Mouse (Mus musculus): ENCODE measurements around the gene Ccdc167. TPM values are rescaled to one million over a fixed set of nuclear protein-coding genes. Genes with fewer than 3 reads are reported as not detected.

Ccdc167 gene
- 1 to 10 TPM; 5.0 to 6.6 TPM for total RNA-seq (2021)
- long read RNA-seq, experiment 1, transcript Ccdc167-202 (4 exons, 1,397 nt), result major isoform, 13 of 13 reads
- long read RNA-seq, experiment 1, partial matches to known transcripts, result 0 of 13 reads
- long read RNA-seq, experiment 1, other reads (novel, unspliced or antisense), result 0 of 13 reads
- long read RNA-seq, experiment 2, full-length matches to known transcripts, result 5 of 6 reads
- long read RNA-seq, experiment 2, partial matches to known transcripts, result 0 of 6 reads
- long read RNA-seq, experiment 2, other reads (novel, unspliced or antisense), result 1 of 6 reads

DNA sequence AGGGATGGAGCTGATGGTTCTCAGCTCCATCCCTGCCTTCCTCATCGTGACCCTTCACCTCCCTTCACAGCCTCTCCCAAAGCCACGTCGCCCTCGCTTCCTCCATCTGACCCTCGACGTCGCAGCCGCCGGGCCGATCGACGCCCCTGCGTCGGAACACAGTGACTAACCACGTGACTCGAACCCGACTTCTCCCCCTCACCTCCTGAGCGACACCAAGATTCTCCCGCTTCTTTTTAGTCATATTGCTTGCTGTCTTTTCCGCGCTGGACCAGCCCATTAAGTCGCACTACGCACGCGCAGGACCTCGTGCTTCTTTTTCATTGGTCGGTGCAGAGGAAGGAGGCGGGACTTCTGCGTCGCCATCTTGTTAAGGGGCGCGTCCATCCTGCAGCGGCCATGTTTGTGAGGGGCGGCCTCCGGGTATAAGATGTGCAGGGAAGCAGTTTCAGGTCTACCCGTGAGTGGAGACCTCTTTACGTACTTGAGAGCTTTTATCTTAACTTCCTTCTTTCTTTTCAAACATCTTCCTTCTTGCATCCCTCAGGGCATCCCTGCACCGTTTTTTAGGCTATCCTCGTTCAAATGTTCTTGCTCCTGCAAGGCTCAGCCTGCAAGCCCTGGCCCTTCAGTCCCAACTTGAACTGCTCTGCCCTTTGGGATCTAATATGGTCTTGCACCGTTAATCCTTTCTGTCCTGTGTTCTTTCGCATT lies at the start of gene Ccdc167:
Ccdc167 (minus strand) TSS at position 313 of the 714 bp plus-strand sequence.
- DNase-seq, result peak; percentile 93

DNA sequence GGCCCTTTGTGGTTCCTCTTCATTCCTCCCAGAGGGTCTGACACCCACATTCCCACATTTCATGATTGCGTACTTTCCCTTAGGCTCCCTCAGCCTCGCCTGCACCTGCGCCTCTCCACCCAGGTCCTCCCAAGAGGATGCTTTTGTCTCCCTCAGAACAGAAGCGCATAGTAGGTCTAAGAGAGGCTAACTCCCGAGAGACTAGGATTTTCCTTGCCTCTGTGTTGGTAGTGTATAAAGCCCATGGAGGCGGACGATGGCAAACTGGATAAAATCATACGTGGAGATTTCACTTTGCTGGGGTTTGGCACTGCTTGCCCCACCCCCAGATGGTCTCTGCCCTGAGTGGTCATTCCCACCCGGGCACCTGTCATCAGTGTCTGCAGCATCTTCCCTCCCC lies 48.5 kb upstream of the Ccdc167 start:
- no peak for DNase-seq

DNA sequence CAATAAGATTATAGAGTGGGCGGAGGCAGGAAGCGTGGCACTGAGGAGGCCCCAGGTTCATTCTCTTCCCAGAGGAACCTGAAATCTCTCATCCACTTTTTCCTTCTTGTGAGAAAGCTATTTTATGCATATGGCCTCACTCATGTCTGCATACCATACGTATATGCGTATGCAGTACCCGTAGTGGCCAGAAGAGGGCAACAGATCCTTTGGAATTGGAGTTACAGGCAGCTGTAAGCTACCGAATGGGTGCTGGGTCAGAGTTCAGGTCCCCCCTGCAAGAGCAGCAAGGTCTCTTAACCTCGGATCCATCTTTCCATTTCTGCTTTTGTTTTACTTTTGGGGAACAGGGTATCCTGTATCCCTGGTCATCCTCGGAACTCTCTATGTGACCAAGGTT lies 45.7 kb upstream of the Ccdc167 start:
- no peak for DNase-seq

DNA sequence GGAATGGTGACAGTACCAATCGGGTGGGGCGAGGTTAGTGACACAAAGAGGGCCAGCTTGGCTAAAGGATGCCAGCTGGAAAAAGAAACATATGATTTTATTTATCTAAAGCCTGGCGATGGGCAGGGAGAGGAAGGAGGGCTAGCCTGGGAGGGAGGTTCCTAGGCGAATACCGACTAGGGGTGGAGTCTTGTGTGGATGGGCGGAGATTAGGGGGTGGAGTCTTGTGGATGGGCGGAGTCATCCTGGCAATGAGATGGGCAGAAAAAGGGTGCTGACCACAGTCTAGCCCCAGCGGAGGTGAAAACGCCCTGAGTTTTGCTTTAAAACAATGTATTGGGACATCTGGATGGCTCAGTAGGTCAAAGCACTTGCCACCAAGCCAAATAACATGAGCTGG lies 45.1 kb upstream of the Ccdc167 start:
- DNase-seq, result no peak

DNA sequence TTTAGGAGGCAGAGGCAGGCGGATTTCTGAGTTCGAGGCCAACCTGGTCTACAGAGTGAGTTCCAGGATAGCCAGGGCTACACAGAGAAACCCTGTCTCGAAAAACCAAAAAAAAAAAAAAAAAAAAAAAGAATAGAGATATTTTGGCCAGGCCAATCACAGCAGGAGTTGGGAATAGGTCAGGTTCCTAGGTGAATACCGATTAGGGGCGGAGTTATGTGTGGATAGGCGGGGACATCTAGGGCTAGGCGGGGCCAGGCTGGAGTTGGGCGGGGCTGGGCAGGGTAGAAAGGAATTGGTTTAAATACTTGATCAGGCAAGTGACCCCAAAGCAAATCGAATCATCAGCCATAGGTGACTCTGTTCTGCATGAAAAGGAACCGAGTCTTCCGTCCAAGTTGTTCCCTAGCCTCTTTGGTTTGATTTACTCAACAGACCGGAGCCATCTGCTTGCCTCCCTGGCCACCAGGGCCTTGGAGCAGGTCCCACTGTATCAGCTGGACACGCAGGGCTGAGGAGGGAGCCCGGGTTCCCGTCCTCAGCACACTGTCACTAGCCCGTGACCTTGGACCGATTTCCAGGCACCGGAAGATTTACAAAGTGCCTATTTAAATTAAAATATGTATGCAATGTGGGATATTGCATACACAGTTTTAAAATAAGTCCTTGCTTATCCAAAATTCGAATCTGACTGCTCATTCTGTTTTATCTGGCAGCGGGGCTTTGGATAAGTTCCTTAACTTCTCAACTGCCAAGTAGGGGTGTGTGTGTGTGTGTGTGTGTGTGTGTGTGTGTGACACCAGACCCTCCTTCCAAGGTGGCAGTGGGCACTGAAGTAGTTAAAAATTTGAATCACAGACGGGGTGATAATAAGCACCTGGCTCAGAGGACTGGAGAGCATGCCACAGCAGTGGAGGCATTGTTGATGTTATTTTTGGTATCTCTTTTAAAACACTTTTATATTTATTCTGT lies 43.8 kb upstream of the Ccdc167 start:
- no peak for DNase-seq

DNA sequence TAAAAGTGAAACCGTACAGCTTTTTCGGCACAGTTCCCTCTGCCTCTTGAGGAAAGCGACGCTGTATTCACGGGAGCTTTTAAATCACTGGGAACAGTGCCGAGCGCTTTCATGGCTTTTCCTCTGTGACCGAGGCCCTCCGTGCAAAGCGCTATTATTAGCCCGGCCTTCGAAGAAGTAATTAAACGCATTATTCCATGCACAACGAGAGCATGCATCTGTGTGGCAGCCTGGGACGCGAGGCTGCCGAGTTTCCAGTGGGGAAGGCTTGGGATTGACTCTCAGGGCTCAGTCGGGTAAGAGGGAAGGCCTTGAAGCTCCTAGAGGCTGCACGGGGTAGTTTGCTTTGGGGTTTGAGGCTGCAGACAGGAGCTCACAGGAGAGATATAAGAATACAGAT lies 43.1 kb upstream of the Ccdc167 start:
- no peak for DNase-seq

DNA sequence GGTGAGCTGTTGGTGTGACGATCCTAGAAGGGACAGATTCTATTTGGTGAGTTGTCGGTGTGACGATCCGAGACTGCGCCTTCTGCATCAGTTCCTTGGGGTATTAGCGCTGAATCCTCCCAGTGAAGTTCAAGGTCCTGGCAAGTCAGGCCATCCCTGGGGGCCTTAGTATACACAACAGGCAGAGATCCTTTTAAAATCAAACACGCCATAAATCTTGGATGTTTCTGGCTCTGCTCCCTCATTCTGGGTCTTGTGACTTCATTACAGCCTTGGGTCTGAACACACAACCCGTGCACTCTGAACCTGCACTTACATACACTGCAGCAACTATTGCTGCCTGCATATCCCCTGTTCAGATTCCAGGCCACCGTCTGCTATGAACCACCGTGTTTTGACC lies 39.5 kb upstream of the Ccdc167 start:
- no peak for DNase-seq

DNA sequence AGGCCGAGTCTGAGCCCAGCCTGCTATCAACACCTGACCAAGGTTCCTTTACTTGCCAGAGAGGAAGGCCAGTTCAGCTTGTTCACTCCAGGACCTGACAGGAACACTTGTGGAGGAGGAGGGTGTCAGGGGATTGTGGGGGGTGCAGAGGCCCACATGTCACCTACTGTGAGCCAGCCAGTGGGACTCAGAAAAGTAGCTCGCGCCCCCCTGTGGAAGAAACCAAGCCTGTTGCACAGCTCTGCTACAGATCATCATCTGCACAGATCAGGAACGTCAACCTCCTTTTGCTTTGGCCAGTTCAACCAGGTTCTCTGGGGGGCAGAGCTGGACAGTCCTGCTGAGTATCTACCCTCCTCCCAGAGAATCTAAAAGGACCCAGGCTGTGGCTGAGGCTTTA lies 37.7 kb upstream of the Ccdc167 start:
- no peak for DNase-seq

DNA sequence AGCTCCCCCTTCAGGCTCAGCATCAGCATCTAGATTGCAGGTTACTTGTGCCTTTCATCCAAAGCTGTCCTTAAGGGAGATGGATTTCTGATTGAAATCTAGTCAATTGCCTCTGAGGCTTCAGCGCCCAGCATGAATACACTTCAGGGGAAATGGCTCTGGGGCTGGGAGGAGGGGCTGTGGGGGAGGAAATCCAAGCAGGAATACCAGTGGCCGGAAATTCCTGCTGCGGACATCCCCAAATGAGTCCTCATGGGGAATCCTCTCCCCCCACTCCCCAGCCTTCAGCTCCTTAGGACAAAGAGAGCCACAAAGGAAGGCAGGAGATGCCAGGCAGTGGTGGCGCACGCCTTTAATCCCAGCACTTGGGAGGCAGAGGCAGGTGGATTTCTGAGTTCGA lies 30.6 kb upstream of the Ccdc167 start:
- no peak for DNase-seq

DNA sequence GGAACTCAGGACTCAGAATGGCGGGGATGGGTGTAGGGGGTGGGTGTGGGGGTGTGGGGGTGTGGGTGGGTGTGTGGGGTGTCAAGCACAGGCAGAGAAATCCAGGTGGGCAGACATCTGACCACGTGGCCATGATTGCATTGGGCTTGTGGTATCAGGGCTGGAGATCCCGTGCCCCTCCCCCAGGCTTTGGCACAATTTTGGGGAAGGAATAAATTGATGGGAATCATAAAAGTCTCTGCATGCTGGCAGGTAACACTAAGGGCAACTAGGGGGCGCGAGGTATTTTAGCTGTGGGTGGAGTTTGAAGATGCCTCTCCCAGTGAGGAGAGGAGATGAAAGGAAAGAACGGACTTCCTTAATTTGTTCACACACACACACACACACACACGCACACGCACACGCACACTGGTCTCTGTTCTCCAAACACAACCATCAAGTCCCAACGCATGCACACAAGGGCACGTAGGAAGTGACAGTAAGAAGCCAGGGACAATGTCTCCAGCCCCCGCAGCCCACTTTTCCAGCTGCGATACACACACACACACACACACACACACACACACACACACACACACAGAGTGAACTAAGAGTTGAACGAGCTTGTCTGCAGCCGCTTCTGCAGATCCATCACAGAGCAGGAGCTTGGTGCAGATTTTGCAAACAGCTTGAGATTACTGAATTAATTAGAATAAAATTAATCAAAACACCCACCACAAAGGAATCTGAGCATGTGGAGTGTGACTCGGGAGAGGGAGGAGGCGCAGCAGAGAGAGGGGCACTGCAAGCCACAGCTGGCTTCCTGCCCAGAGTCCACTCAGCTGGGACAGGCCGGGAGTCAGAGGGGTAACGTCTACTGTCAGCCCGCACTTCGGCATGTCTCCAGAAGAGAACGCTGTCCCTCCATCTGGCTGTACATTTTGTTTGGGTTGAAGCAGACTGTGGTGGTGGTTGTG lies 21.3 kb upstream of the Ccdc167 start:
- no peak for DNase-seq

DNA sequence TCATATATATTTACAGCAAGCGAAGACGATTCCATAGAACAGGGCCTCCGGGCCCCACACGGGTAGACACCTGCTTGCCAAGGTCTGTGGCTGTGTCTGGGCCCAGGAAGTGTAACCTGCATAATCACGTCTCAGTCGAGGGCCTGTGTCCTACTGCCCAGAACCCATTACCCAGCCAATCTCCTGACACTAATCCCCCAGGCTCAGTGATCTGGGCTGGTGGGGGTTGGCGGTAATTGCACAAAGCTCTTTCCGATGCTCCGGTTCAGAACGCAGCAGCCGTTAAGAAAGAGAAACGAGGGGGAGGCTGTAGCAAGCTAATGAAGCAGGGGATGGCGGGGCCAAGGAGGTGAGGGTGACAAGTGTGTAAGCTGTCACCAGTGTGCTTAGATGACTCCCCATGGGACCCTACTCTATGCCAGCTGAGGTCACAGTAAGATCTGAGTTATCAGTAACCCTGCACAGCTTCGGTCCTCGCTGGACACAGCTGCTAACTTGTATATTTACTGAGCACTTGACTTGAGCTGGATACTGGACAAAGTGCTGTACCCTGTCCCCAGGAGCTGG lies 19.7 kb upstream of the Ccdc167 start:
- no peak for DNase-seq

DNA sequence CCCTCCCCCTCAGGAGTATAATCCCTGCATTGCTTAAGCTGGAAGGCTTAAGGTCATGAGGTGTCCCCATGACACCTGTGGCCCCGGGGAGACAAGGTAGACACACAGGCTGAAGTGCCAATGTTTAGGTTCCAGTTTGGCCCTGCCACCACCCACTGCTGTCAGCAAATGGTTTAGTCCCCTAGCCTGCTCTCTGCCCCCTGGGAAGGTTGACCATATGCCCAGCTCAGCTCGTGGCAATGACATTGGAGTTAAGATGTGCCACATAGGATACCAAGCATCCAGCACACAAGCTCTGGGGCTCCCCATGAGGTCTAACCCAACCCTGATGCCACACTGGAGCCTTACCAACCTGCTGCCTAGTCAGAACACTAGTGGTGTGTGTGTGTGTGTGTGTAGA lies 15.7 kb upstream of the Ccdc167 start:
- DNase-seq, result no peak

DNA sequence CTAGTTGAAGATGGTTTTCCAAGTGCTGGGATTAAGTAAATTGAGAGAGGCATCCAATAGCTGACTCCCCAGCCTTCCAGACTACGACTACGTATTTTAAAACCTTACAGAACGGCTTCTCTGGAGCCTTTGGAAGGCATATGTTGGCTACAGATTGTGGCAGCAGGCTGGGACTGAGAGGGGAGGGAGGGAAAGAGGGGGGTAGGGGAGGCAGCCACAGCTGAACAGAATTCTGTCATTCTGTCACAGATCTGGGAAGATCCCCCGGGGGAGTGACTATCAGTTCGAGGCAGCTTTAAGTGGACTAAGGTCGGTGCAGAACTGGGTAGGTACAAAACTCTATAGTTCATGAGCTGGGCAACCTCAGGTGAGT lies 15.1 kb upstream of the Ccdc167 start:
- no peak for DNase-seq

DNA sequence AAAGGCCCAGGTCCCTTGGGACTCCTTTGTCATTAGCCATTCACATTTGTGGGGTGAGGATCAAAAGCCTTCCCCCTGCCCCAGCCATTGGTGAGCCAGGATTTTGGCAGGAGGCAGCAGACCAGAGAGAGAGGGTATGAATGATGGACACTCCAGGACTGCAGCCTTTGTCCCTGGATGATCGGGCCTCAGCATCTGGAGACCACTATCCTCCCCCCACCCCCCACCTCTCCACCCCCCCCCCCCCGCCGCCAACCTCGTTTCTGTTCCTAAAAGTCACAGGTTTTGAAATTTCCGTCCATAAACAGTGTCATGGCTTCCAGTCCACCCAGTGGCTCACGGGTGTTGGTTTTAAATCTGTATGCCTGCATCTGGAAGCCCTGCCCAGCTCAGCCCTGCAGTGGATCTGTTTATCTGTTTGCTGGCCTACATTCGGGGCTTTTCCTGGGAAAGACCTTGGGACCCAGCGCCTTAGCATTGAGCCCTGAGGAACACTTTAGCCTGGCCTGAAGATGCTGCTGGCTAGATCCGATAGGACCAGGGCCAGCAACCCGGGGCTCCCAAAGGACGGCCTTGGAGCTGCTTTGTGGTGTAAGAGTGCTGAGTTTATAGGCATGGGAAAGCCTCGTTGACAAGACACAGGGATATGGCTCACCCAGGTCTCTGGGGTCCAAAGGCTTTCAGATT lies 14.6 kb upstream of the Ccdc167 start:
- no peak for DNase-seq

DNA sequence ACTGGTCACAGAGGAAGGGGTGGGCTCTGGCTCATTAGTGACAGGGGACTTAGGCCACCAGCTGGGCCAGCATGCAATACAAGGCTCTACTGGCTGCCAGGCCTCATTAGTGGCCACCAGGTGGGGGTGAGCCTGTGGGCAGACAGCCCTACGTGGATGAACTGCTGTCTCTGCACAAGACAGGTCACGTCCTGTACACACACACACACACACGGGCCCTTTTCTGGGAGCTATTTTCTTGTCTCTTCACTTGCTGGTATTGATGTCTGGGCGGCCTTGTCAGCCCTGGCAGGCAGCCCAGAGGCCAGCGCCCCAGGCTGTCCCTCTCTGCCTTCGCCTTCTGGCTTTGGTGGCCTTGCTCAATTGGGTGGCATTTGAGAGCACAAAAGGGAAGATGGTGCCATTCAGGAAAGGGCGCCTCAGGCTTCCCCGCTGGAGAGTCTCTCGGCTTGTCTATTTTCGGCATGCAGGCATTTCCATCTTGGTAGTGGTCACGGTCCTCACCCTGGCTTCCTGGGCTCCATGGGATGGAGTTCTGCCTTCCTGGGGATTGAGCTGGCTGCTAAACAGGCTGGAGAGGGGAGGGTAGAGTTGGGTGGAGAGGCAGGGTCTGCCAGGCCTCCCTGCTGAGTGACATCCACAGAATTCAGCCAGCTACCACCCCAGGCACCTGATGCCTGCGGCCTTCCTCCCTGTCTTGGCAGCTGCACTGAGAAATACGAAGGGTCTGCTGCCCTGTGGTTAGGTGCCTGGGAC lies 13.8 kb upstream of the Ccdc167 start:
- no peak for DNase-seq

DNA sequence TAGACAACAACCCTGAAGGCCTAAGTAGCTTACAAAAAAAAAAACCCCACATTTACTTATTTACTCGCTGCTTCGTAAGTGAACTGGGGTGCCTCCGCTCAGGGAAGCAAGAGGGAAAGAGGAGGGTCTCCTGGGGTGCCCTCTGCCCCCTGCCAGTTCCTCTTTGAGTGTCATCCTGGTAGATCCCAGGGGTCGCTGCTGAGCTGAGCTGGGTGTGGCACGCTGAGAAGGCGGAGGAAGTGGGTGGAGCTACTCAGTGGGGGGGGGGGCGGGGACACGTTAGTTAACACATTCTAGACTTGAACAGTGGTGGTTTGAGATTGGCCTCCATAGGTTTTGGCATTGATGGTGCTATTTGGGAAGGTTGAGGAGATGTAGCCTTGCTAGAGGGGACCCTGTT lies 11.2 kb upstream of the Ccdc167 start:
- DNase-seq, result no peak

DNA sequence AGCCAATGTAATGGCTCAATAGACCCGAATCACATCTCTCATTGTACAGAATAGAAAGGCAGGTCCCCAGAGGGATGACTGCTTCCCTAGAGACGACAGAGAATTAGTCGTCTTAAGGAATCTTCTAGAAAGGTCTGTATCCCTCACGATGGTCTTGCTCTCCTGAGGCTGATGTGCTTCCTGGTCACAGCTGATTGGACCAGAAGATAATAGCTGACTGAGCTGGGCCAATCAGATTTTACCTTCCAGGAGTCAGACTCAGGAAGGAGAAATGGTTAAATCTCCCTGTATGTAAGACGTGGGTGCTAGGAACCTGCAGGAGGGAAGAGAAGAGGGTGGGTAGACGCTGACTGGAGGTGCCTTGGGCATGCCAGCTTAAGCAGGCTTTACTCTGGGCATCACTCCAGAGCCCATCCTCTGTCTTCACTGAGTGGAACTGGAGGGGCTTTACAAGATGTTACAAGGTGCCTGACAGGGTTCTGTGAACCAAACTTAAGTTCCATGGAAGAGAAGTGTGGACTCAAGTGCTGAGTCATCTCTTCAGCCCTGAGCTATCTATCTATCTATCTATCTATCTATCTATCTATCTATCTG lies 8.3 kb upstream of the Ccdc167 start:
- no peak for DNase-seq

DNA sequence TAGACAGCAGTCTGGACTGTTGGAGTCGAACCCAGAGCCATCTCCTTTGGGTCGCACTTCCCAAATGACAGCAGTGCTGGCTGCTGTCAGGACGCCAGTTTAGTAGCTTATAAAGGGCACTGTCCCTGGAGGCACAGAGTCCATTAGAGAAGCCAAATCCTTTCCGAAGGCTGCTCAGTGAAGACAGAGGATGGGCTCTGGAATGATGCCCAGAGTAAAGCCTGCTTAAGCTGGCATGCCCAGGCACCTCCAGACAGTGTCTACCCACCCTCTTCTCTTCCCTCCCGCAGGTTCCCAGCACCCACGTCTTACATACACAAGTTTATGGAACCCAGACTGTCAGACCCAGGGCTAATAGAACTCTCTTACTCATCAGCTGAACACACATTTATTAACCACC lies 7.8 kb upstream of the Ccdc167 start:
- DNase-seq, result no peak

DNA sequence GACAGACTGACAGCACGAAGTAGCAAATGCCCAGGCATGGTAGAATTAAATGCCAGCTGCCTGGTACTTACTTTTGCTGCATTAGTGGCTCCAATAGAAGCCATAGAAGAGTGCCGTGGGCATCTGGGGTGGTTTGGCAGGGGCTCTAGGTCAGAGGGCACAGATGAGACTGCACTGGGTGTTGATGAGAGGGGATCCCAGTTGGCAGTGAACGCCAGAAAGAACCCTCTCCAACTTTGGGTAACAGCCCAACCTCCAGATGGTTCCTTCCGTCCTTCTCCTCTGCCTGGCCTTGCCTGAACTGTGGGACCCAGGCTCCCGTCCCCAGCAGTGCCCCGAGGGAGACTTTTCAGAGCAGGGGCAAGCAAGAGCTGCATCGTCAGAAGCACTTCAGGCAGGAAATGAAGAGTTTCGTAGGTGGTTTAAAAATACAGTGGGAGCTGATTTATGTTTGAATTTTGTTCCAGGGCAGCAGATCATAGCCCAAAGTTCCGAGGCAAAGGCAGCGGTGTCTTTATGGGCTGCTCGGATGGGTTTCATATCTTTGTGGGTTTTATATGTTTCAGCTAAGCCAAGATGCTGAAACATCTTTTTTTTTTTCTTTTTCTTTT lies 4.0 kb upstream of the Ccdc167 start:
- DNase-seq, result no peak

All from gastrocnemius, postnatal 25 days (tissue).